Mouse (Mus musculus) limb, embryonic 12.5 days (tissue): ENCODE measurements around the gene Ank3. TPM values are rescaled to one million over a fixed set of nuclear protein-coding genes. Genes with fewer than 3 reads are reported as not detected.

Source experiments
- ATAC-seq: fragments of 200-750 bp; cut with Nextera tagmentation; 2 replicates; pipeline ENCODE4 v1.8.0; 2017; ENCODE audit warnings: low read depth, moderate TSS enrichment; ENCODE audit not compliant: insufficient number of reproducible peaks, insufficient read depth, low FRiP score, low TSS enrichment
- H3K27ac ChIP-seq: fragments of 300-500 bp; sonication (generic); 2 replicates; pipeline ENCODE4 v1.5.1; 2016; ENCODE audit warnings: mild to moderate bottlenecking, moderate library complexity
- H3K27me3 ChIP-seq: fragments of 300-500 bp; sonication (generic); 2 replicates; pipeline ENCODE4 v1.6.1; 2016; ENCODE audit warnings: mild to moderate bottlenecking, moderate library complexity
- H3K36me3 ChIP-seq: fragments of 300-500 bp; sonication (generic); 2 replicates; pipeline ENCODE4 v1.6.1; 2016; ENCODE audit warnings: mild to moderate bottlenecking, moderate library complexity
- H3K4me1 ChIP-seq: fragments of 300-500 bp; sonication (generic); replicated peaks from 2 replicates; pipeline ENCODE4 v1.6.1; 2016
- H3K4me2 ChIP-seq: fragments of 300-500 bp; sonication (generic); 2 replicates; pipeline ENCODE4 v1.6.1; 2016; ENCODE audit warnings: mild to moderate bottlenecking, moderate library complexity
- H3K4me3 ChIP-seq: fragments of 300-500 bp; sonication (generic); replicated peaks from 2 replicates; pipeline ENCODE4 v1.5.1; 2016; ENCODE audit warnings: mild to moderate bottlenecking
- H3K9ac ChIP-seq: fragments of 300-500 bp; sonication (generic); replicated peaks from 2 replicates; pipeline ENCODE4 v1.6.1; 2016; ENCODE audit warnings: mild to moderate bottlenecking, moderate library complexity
- H3K9me3 ChIP-seq: fragments of 300-500 bp; sonication (generic); 2 replicates; pipeline ENCODE4 v1.6.1; 2016; ENCODE audit warnings: mild to moderate bottlenecking, moderate library complexity
- WGBS: fragments of 180-500 bp; shearing (Covaris S2); methylation state at CpG from one replicate; pipeline ENCODE4 v1.1.7; 2016; 5-methylcytosine and 5-hydroxymethylcytosine counted together
- polyA plus RNA-seq: library from polyadenylated mRNA; unstranded; fragments of >200 nt; fragmentation: Nextera tagmentation; extraction: Ambion mirVana; gene quantifications from 2 replicates; pipeline ENCODE4 v1.2.1, GENCODE M21; 2016

The Ank3 gene
- polyA plus RNA-seq, 1 experiment from 2014 or later: 32.5 TPM

- Histone ChIP-seq H3K27me3 (no peaks in the 10 kb centered on the region), H3K36me3 (peaks cover 5% of the 10 kb centered on the region; the same call in 1 of the 2 replicates), H3K4me1 (0 out of 2 replicates have a peak, but pooled peaks cover 4% of the 10 kb centered on the region), H3K27ac (no peak overlapping the region), H3K9ac (no peak overlapping the region), H3K4me3 (no peak overlapping the region), H3K9me3 (0 out of 2 replicates have a peak, but pooled peaks cover 12% of the 10 kb centered on the region), H3K4me2 (no peak overlapping the region)
- WGBS: 61% methylated on average over 15 of the region's 15 CpGs
- ATAC-seq: no peak
Measured at GRCm38 (mm10) chr10:69594186-69595131, 195.9 kb downstream of the Ank3 start.

- H3K9me3 ChIP-seq: 0 out of 2 replicates have a peak, but pooled peaks cover 12% of the 10 kb centered on the region
- no peak overlapping the region for H3K4me3 ChIP-seq
- H3K27me3 ChIP-seq: no peaks in the 10 kb centered on the region
- H3K27ac ChIP-seq: no peak overlapping the region
- H3K9ac ChIP-seq: no peak overlapping the region
- H3K36me3 ChIP-seq: peaks cover 5% of the 10 kb centered on the region; the same call in 1 of the 2 replicates
- no peak for ATAC-seq
- no peak overlapping the region for H3K4me2 ChIP-seq
- whole genome bisulfite sequencing: 88% methylated on average over 5 of the region's 5 CpGs
- 0 out of 2 replicates have a peak, but pooled peaks cover 4% of the 10 kb centered on the region for H3K4me1 ChIP-seq
Measured at GRCm38 (mm10) chr10:69595487-69595886, 196.9 kb downstream of the Ank3 start.

- no peak for ATAC-seq
- Histone ChIP-seq H3K4me3 (no peak overlapping the region), H3K27me3 (no peaks in the 10 kb centered on the region), H3K9ac (no peak overlapping the region), H3K27ac (no peak overlapping the region), H3K4me2 (no peak overlapping the region), H3K9me3 (0 out of 2 replicates have a peak, but pooled peaks cover 9% of the 10 kb centered on the region), H3K36me3 (peaks cover 5% of the 10 kb centered on the region; the same call in 1 of the 2 replicates), H3K4me1 (no peaks in the 10 kb centered on the region)
- 89% methylated on average over 3 of the region's 3 CpGs for WGBS
Measured at GRCm38 (mm10) chr10:69601471-69601870, 202.9 kb downstream of the Ank3 start.

- ATAC-seq: no peak
- no peaks in the 10 kb centered on the region for H3K4me1 ChIP-seq
- 84% methylated on average over 1 of the region's 1 CpGs for WGBS
- H3K27ac ChIP-seq: no peak overlapping the region
- H3K27me3 ChIP-seq: no peaks in the 10 kb centered on the region
- no peak overlapping the region for H3K4me2 ChIP-seq
- H3K4me3 ChIP-seq: no peak overlapping the region
- no peaks in the 10 kb centered on the region for H3K36me3 ChIP-seq
- H3K9ac ChIP-seq: no peak overlapping the region
- 0 out of 2 replicates have a peak, but pooled peaks cover 3% of the 10 kb centered on the region for H3K9me3 ChIP-seq
Measured at GRCm38 (mm10) chr10:69602711-69603110, 204.1 kb downstream of the Ank3 start.

GRCm38 (mm10) chr10:69604609-69605008, 206.0 kb downstream of the Ank3 start:
- H3K9me3 ChIP-seq: no peaks in the 10 kb centered on the region
- 83% methylated on average over 6 of the region's 6 CpGs for WGBS
- no peaks in the 10 kb centered on the region for H3K36me3 ChIP-seq
- H3K4me2 ChIP-seq: no peak overlapping the region
- no peaks in the 10 kb centered on the region for H3K27me3 ChIP-seq
- H3K4me1 ChIP-seq: no peaks in the 10 kb centered on the region
- H3K9ac ChIP-seq: no peak overlapping the region
- H3K4me3 ChIP-seq: no peak overlapping the region
- no peak overlapping the region for H3K27ac ChIP-seq
- ATAC-seq: no peak

GRCm38 (mm10) chr10:69605211-69605610, 206.6 kb downstream of the Ank3 start:
- no peak overlapping the region for H3K4me2 ChIP-seq
- H3K27me3 ChIP-seq: no peaks in the 10 kb centered on the region
- H3K9me3 ChIP-seq: no peaks in the 10 kb centered on the region
- H3K36me3 ChIP-seq: no peaks in the 10 kb centered on the region
- 71% methylated on average over 12 of the region's 12 CpGs for WGBS
- H3K9ac ChIP-seq: no peak overlapping the region
- ATAC-seq: no peak
- H3K4me3 ChIP-seq: no peak overlapping the region
- no peak overlapping the region for H3K27ac ChIP-seq
- no peaks in the 10 kb centered on the region for H3K4me1 ChIP-seq

GRCm38 (mm10) chr10:69607611-69608119, 209.1 kb downstream of the Ank3 start:
- Histone ChIP-seq H3K27me3 (no peaks in the 10 kb centered on the region), H3K4me1 (peaks cover 10% of the 10 kb centered on the region; the same call in 1 of the 2 replicates), H3K9ac (no peak overlapping the region), H3K36me3 (no peaks in the 10 kb centered on the region), H3K9me3 (no peaks in the 10 kb centered on the region), H3K4me3 (no peak overlapping the region), H3K27ac (no peak overlapping the region), H3K4me2 (no peak overlapping the region)
- no peak for ATAC-seq
- WGBS: 69% methylated on average over 14 of the region's 14 CpGs

GRCm38 (mm10) chr10:69611314-69611713, 212.7 kb downstream of the Ank3 start:
- Histone ChIP-seq H3K4me1 (peaks cover 10% of the 10 kb centered on the region; the same call in 1 of the 2 replicates), H3K27me3 (no peaks in the 10 kb centered on the region), H3K4me3 (no peak overlapping the region), H3K9me3 (no peaks in the 10 kb centered on the region), H3K27ac (no peak overlapping the region), H3K4me2 (no peak overlapping the region), H3K36me3 (no peaks in the 10 kb centered on the region), H3K9ac (no peak overlapping the region)
- no peak for ATAC-seq
- WGBS: 72% methylated on average over 3 of the region's 3 CpGs

- Histone ChIP-seq H3K36me3 (no peaks in the 10 kb centered on the region), H3K4me2 (no peak overlapping the region), H3K4me3 (no peak overlapping the region), H3K9me3 (no peaks in the 10 kb centered on the region), H3K27ac (0 out of 2 replicates have a peak overlapping the region, but pooled peaks have one; percentile 1), H3K9ac (no peak overlapping the region), H3K4me1 (peaks cover 10% of the 10 kb centered on the region; the same call in 1 of the 2 replicates), H3K27me3 (no peaks in the 10 kb centered on the region)
- no peak for ATAC-seq
- WGBS: 72% methylated on average over 5 of the region's 5 CpGs
Measured at GRCm38 (mm10) chr10:69611839-69612340, 213.3 kb downstream of the Ank3 start.

GRCm38 (mm10) chr10:69616953-69617352, 218.4 kb downstream of the Ank3 start:
- H3K4me1 ChIP-seq: peaks cover 7% of the 10 kb centered on the region; the same call in 1 of the 2 replicates
- no peak overlapping the region for H3K4me2 ChIP-seq
- H3K9ac ChIP-seq: no peak overlapping the region
- H3K9me3 ChIP-seq: no peaks in the 10 kb centered on the region
- WGBS: 83% methylated on average over 3 of the region's 3 CpGs
- no peaks in the 10 kb centered on the region for H3K27me3 ChIP-seq
- no peak for ATAC-seq
- H3K27ac ChIP-seq: no peak overlapping the region
- no peak overlapping the region for H3K4me3 ChIP-seq
- no peaks in the 10 kb centered on the region for H3K36me3 ChIP-seq

- Histone ChIP-seq H3K4me1 (0 out of 2 replicates have a peak, but pooled peaks cover 5% of the 10 kb centered on the region), H3K9ac (no peak overlapping the region), H3K9me3 (no peaks in the 10 kb centered on the region), H3K27me3 (no peaks in the 10 kb centered on the region), H3K4me2 (no peak overlapping the region), H3K27ac (no peak overlapping the region), H3K36me3 (no peaks in the 10 kb centered on the region), H3K4me3 (no peak overlapping the region)
- 87% methylated on average over 16 of the region's 16 CpGs for WGBS
- ATAC-seq: no peak
Measured at GRCm38 (mm10) chr10:69617537-69618112, 219.1 kb downstream of the Ank3 start.
